Mouse (Mus musculus): ENCODE results near the gene Pskh1.

The Pskh1 gene

GRCm38 (mm10) chr8:105957813-105958212, 57.6 kb downstream of the Pskh1 start:
- no peak for DNase-seq (ENCODE audit: low read depth, low spot score)

GRCm38 (mm10) chr8:105959350-105959749, 59.1 kb downstream of the Pskh1 start:
- no peak for DNase-seq (ENCODE audit: low read depth, low spot score)

- no peak for DNase-seq (ENCODE audit: low read depth, low spot score)
These were observed 60.9 kb downstream of the Pskh1 start for GRCm38 (mm10) chr8:105961101-105961500.

GRCm38 (mm10) chr8:105961536-105961935, 61.3 kb downstream of the Pskh1 start:
- no peak for DNase-seq (ENCODE audit: low read depth, low spot score)

- DNase-seq (ENCODE audit: low read depth, low spot score): no peak
These were observed 64.4 kb downstream of the Pskh1 start for GRCm38 (mm10) chr8:105964506-105965265.

- peak; percentile 19 for DNase-seq (ENCODE audit: low read depth, low spot score)
These were observed 65.1 kb downstream of the Pskh1 start for GRCm38 (mm10) chr8:105965266-105965904.

GRCm38 (mm10) chr8:105965905-105966341, 65.7 kb downstream of the Pskh1 start, which contains the start of gene Slc12a4:
Slc12a4 (minus strand) TSS chr8:105966097.
- peak; percentile 69 for DNase-seq (ENCODE audit: low read depth, low spot score)

GRCm38 (mm10) chr8:105966692-105967311, 66.6 kb downstream of the Pskh1 start:
- no peak for DNase-seq (ENCODE audit: low read depth, low spot score)

- no peak for DNase-seq (ENCODE audit: low read depth, low spot score)
These were observed 69.1 kb downstream of the Pskh1 start for GRCm38 (mm10) chr8:105969367-105969766.

- no peak for DNase-seq (ENCODE audit: low read depth, low spot score)
These were observed 70.9 kb downstream of the Pskh1 start for GRCm38 (mm10) chr8:105971019-105971720.

GRCm38 (mm10) chr8:105975363-105975762, 75.1 kb downstream of the Pskh1 start:
- DNase-seq (ENCODE audit: low read depth, low spot score): no peak

GRCm38 (mm10) chr8:105979325-105979724, 79.1 kb downstream of the Pskh1 start, which contains the start of gene Dpep3:
Dpep3 (minus strand) TSS chr8:105979429.
- no peak for DNase-seq (ENCODE audit: low read depth, low spot score)

GRCm38 (mm10) chr8:105981146-105981545, 80.9 kb downstream of the Pskh1 start:
- no peak for DNase-seq (ENCODE audit: low read depth, low spot score)
